Mouse (Mus musculus) myocyte (in vitro differentiated cells): ENCODE measurements around the gene Pbx3. TPM values are rescaled to one million over a fixed set of nuclear protein-coding genes. Genes with fewer than 3 reads are reported as not detected.

Experiments
- H3K27me3 ChIP-seq: one replicate; pipeline ENCODE4 v1.6.1; 2011; ENCODE audit not compliant: control insufficient read depth, insufficient read depth, insufficient read length
- H3K36me3 ChIP-seq: one replicate; pipeline ENCODE4 v1.6.1; 2011; ENCODE audit not compliant: control insufficient read depth, insufficient read depth
- H3K4me2 ChIP-seq: one replicate; pipeline ENCODE4 v1.6.1; 2011; ENCODE audit warnings: low read depth, control low read depth
- H3K4me3 ChIP-seq: one replicate; pipeline ENCODE4 v1.5.1; 2011; ENCODE audit warnings: mild to moderate bottlenecking, control low read depth, moderate library complexity
- H3K79me2 ChIP-seq: one replicate; pipeline ENCODE4 v1.6.1; 2011; ENCODE audit not compliant: control insufficient read depth, insufficient read depth
- H3ac ChIP-seq: one replicate; pipeline ENCODE4 v1.6.1; 2011; ENCODE audit not compliant: control insufficient read depth, insufficient read length
- CEBPB ChIP-seq: IDR thresholded peaks from 2 replicates; pipeline ENCODE4 v1.6.1; 2011; ENCODE audit warnings: mild to moderate bottlenecking, moderate library complexity; ENCODE audit not compliant: poor library complexity, insufficient read depth, severe bottlenecking
- E2F4 ChIP-seq: IDR thresholded peaks from one replicate; pipeline ENCODE4 v1.6.1; 2011; ENCODE audit warnings: mild to moderate bottlenecking, control low read depth, moderate library complexity; ENCODE audit not compliant: insufficient read depth
- MAX ChIP-seq: IDR thresholded peaks from one replicate; pipeline ENCODE4 v1.6.1; 2011; ENCODE audit warnings: low read depth, mild to moderate bottlenecking, control low read depth
- MYOD1 ChIP-seq, 3 experiments: IDR thresholded peaks; one replicate each; pipeline ENCODE4 v1.6.1; 2011; ENCODE audit warnings: control low read depth in 2 of 3, low read depth in 2 of 3, mild to moderate bottlenecking in 2 of 3, moderate library complexity in 1 of 3; ENCODE audit not compliant: insufficient read length in 2 of 3, control insufficient read depth in 1 of 3
- MYOG ChIP-seq, 3 experiments: IDR thresholded peaks; one replicate each; pipeline ENCODE4 v1.6.1; 2011; ENCODE audit warnings: control low read depth in 2 of 3, low read depth in 2 of 3, mild to moderate bottlenecking in 2 of 3; ENCODE audit not compliant: insufficient read length in 2 of 3, control insufficient read depth in 1 of 3, insufficient read depth in 1 of 3
- POLR2A ChIP-seq: IDR thresholded peaks from one replicate; pipeline ENCODE4 v1.6.1; 2011; ENCODE audit warnings: low read depth, mild to moderate bottlenecking, control low read depth, moderate library complexity; ENCODE audit not compliant: insufficient read length
- POLR2AphosphoS2 ChIP-seq: IDR thresholded peaks from one replicate; pipeline ENCODE4 v1.6.1; 2011; ENCODE audit warnings: low read depth, control low read depth; ENCODE audit not compliant: insufficient read length
- REST ChIP-seq: IDR thresholded peaks from one replicate; pipeline ENCODE4 v1.6.1; 2011; ENCODE audit warnings: mild to moderate bottlenecking, control low read depth, moderate library complexity; ENCODE audit not compliant: insufficient read depth, insufficient read length
- SRF ChIP-seq: IDR thresholded peaks from one replicate; pipeline ENCODE4 v1.6.1; 2011; ENCODE audit warnings: low read depth; ENCODE audit not compliant: control insufficient read depth, insufficient read length
- TCF12 ChIP-seq: IDR thresholded peaks from one replicate; pipeline ENCODE4 v1.6.1; 2011; ENCODE audit warnings: mild to moderate bottlenecking, control low read depth; ENCODE audit not compliant: poor library complexity, insufficient read depth, severe bottlenecking
- TCF3 ChIP-seq: IDR thresholded peaks from one replicate; pipeline ENCODE4 v1.6.1; 2011; ENCODE audit warnings: low read depth, control low read depth; ENCODE audit not compliant: insufficient read length
- USF1 ChIP-seq: IDR thresholded peaks from one replicate; pipeline ENCODE4 v1.6.1; 2011; ENCODE audit warnings: low read depth, mild to moderate bottlenecking, control low read depth, moderate library complexity
- polyA plus RNA-seq: library from polyadenylated mRNA; unstranded; fragments of >200 nt; fragmentation: generic; extraction: Trizol; gene quantifications from one replicate; pipeline ENCODE4 v1.2.1, GENCODE M21; 2012; ENCODE audit warnings: missing spikeins

Pbx3 gene
- polyA plus RNA-seq, 1 experiment = 6.1 TPM

DNA sequence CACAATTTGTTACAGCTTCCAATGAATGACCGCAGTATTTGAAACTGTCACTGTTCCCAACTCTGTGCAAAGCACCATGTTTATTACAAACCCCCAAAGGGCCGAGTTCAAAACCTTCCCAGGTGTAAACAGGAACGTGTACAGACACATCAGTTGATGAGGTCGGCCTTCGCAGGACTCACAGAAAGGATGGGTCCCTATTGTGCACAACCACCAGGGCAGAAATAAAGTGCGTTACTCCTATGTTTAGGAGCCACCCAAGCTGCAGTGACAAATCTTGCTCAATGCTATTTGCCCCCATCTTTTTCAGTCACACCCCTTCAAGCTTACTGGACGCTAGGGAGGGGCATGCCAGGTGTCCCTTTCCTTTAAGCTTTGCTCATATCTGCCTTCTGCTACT lies 34.7 kb upstream of the Pbx3 start:
- peak overlapping the region; percentile 9 for H3ac ChIP-seq
- peak overlapping the region; percentile 89 for H3K4me2 ChIP-seq
- H3K27me3 ChIP-seq = no peaks in the 10 kb centered on the region
- H3K4me3 ChIP-seq = peak overlapping the region; percentile 49
- H3K79me2 ChIP-seq = peaks cover 22% of the 10 kb centered on the region
- TF ChIP-seq MAX = no peak
- TF ChIP-seq E2F4 = no peak
- TF ChIP-seq REST = no peak
- TF ChIP-seq POLR2AphosphoS2 = no peak
- TF ChIP-seq SRF = no peak
- TF ChIP-seq TCF12 = no peak
- TF ChIP-seq TCF3 = no peak
- TF ChIP-seq MYOG (IDR thresholded peaks at IDR 0.05; ENCODE audit: control insufficient read depth in 1 of 3, insufficient read depth in 1 of 3, insufficient read length in 2 of 3, low read depth in 2 of 3) = no peak
- TF ChIP-seq POLR2A = no peak
- TF ChIP-seq MYOD1 (IDR thresholded peaks at IDR 0.05; ENCODE audit: control insufficient read depth in 1 of 3, insufficient read length in 2 of 3, low read depth in 2 of 3) = no peak
- TF ChIP-seq USF1 = no peak
- TF ChIP-seq CEBPB = no peak
- H3K36me3 ChIP-seq = no peaks in the 10 kb centered on the region

- Histone ChIP-seq H3K4me3 (peak within 1 kb of the TSS; percentile 49), H3ac (peak within 1 kb of the TSS; percentile 9), H3K79me2 (peaks cover 22% of the 10 kb centered on the region), H3K36me3 (no peaks in the 10 kb centered on the region), H3K4me2 (peak within 1 kb of the TSS; percentile 89), H3K27me3 (no peaks in the 10 kb centered on the region)
- TF ChIP-seq SRF = no peak
- TF ChIP-seq USF1 = no peak
- peak; percentile 12 for TF ChIP-seq TCF3
- TF ChIP-seq MYOG (IDR thresholded peaks at IDR 0.05; ENCODE audit: control insufficient read depth in 1 of 3, insufficient read depth in 1 of 3, insufficient read length in 2 of 3, low read depth in 2 of 3) = peak in 1 of 3 experiments; percentile 12
- no peak for TF ChIP-seq TCF12
- peak; percentile 77 for TF ChIP-seq POLR2AphosphoS2
- no peak for TF ChIP-seq MAX
- no peak for TF ChIP-seq CEBPB
- TF ChIP-seq MYOD1 (IDR thresholded peaks at IDR 0.05; ENCODE audit: control insufficient read depth in 1 of 3, insufficient read length in 2 of 3, low read depth in 2 of 3) = no peak
- peak; percentile 89 for TF ChIP-seq POLR2A
- TF ChIP-seq E2F4 = no peak
- TF ChIP-seq REST = no peak
Measured at GRCm38 (mm10) chr2:34406601-34407464, 33.9 kb upstream of the Pbx3 start, which contains the start of gene Mapkap1. TSS of gene Mapkap1 (plus strand) at chr2:34406771.

GRCm38 (mm10) chr2:34399535-34399934 lies 26.6 kb upstream of the Pbx3 start:
- Histone ChIP-seq H3ac (no peak overlapping the region), H3K79me2 (no peaks in the 10 kb centered on the region), H3K4me3 (no peak overlapping the region), H3K27me3 (no peaks in the 10 kb centered on the region), H3K4me2 (no peak overlapping the region), H3K36me3 (no peaks in the 10 kb centered on the region)
- TF ChIP-seq E2F4 = no peak
- no peak for TF ChIP-seq TCF3
- no peak for TF ChIP-seq POLR2A
- no peak for TF ChIP-seq MYOG (IDR thresholded peaks at IDR 0.05; ENCODE audit: control insufficient read depth in 1 of 3, insufficient read depth in 1 of 3, insufficient read length in 2 of 3, low read depth in 2 of 3)
- TF ChIP-seq CEBPB = no peak
- no peak for TF ChIP-seq MAX
- TF ChIP-seq POLR2AphosphoS2 = no peak

DNA sequence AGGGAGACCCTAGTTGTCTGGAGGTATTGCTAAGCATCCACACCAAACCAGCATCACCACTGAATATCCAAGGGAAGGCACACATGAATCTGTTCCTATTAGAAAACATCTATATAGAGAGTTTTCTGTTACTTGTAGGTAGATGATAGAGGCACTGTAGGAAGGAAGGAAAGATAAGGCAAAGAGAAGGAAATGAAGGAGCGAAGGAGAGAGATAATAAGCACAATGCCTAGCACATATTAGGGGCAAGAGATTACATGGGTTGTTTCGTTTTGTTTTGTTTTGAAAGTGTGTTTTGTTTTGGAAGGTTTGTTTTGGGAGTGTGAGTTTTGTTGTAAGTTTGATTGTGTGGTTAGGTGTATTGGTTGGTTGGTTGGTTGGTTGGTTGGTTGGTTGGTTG lies 6.0 kb upstream of the Pbx3 start:
- TF ChIP-seq TCF12 (no peak), E2F4 (no peak), TCF3 (no peak), MYOD1 (IDR thresholded peaks at IDR 0.05; ENCODE audit: control insufficient read depth in 1 of 3, insufficient read length in 2 of 3, low read depth in 2 of 3) (no peak), MAX (no peak), USF1 (no peak), REST (no peak), SRF (no peak), POLR2AphosphoS2 (no peak), POLR2A (no peak), CEBPB (no peak)
- Histone ChIP-seq H3K79me2 (no peaks in the 10 kb centered on the region), H3K36me3 (no peaks in the 10 kb centered on the region), H3K4me3 (no peak overlapping the region), H3ac (no peak overlapping the region), H3K27me3 (no peaks in the 10 kb centered on the region), H3K4me2 (no peak overlapping the region)
